Mouse (Mus musculus): ENCODE results near the gene Rpia.

DNA sequence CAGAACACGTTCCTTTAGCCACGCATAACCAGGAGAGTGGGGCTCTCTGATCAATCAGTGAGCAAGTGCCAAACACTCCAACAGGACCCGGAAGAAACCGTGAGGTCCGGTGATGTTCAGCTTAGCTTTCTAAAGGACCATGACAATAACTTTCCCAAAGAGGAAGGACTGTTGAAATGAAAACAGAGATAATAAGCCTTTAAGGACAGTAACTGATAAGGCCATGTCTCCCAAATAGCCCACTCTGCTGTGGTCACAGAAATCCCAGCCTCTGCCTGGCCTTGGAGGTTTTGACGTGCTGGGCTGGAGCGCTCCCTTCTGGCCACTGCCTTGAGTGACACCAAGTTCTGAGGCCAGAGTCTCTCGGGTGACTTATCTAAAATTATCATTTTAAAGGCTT lies 39.7 kb downstream of the Rpia start:
- TF ChIP-seq HCFC1 (IDR thresholded peaks at IDR 0.05; ENCODE audit: borderline replicate concordance, insufficient read depth, low read length), result no peak
- no peak for TF ChIP-seq ZNF384 (IDR thresholded peaks at IDR 0.05; ENCODE audit: low read depth, low read length)
- TF ChIP-seq ZC3H11A (IDR thresholded peaks at IDR 0.05; ENCODE audit: borderline replicate concordance, low read depth, low read length), result no peak
